Mouse (Mus musculus): Measurements from ENCODE around the gene S1pr4. TPM values are rescaled to one million over a fixed set of nuclear protein-coding genes. Genes with fewer than 3 reads are reported as not detected.
A peak's percentile ranks its signal among the peaks of the same experiment; 100 is the strongest.

S1pr4 gene
- polyA plus RNA-seq, 1 experiment from 2014 or later: 0.24 TPM

DNA sequence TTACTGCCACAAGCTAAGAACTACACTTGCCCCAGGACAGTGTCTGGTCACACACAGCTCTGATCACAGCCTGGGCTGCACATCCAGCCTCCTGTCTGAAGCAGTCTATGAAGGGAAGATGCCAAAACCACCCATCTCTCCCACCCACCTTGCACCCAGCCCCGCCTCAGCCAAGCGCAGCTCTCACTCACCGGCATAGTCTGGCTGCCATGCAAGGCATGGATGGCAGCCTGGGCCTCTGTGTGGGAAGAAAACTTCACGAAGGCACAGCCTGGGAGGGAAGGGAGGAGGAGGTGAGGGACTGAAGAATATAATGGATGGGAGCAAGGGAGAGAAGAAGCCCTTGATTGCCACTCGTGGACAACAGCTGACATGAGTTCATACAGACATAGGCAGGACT lies 30.7 kb downstream of the S1pr4 start:
- Histone ChIP-seq H3K27me3 (ENCODE audit: control insufficient read depth, insufficient read depth, low read length) (peaks cover 90% of the 10 kb centered on the region), H3K9me3 (ENCODE audit: control insufficient read depth, low read length) (no peaks in the 10 kb centered on the region), H3K4me2 (ENCODE audit: low read length) (no peak overlapping the region), H3K4me1 (ENCODE audit: control insufficient read depth in 2 of 2, insufficient read depth in 2 of 2, low read length in 2 of 2) (peaks cover 0 to 1% of the 10 kb centered on the region in 2 experiments; a peak in 3 of 4 replicates), H3K4me3 (ENCODE audit: control insufficient read depth in 1 of 2, insufficient read depth in 1 of 2, low read depth in 1 of 2, low read length in 2 of 2) (no peak overlapping the region), H3K27ac (replicated peaks in 1 of 2; ENCODE audit: control insufficient read depth in 1 of 2, insufficient read depth in 1 of 2, low read depth in 2 of 2, low read length in 2 of 2) (no peak overlapping the region), H3K9ac (ENCODE audit: low read length) (no peak overlapping the region), H3K36me3 (ENCODE audit: control insufficient read depth, insufficient read depth, low read length) (no peaks in the 10 kb centered on the region)
- 73% methylated on average over 5 of the region's 5 CpGs for WGBS
- ATAC-seq (ENCODE audit: insufficient number of reproducible peaks, insufficient read depth, low FRiP score, low read depth): no peak

DNA sequence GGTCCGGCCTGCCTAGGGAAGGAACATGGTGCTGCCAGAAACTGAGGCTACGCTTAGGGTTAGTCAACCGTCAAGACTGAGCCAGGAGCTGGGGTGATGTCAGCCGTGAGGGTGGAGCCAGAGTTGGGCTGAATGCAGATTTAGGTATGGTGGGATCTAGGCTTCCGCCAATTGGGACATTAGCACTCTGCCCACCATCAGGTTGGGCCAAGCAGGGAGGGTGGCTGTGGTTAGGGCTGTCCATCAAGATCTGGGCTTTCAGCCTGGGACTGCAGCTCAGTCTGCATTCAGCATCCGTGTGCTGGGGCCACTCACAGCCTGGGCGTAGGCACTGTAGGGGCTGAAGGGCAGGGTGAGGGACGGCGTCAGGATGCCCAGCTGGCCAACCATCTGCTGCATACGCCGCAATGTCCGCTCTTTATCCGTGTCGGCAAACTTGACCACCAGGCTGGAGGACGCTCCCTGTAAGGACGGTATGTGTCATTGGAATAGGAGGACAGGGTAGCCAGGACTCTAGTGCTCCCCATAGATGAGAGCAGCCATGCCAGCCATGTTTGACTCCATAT lies 32.2 kb downstream of the S1pr4 start:
- no peak overlapping the region for H3K4me3 ChIP-seq (ENCODE audit: control insufficient read depth in 1 of 2, insufficient read depth in 1 of 2, low read depth in 1 of 2, low read length in 2 of 2)
- H3K9me3 ChIP-seq (ENCODE audit: control insufficient read depth, low read length): no peaks in the 10 kb centered on the region
- H3K4me1 ChIP-seq (ENCODE audit: control insufficient read depth in 2 of 2, insufficient read depth in 2 of 2, low read length in 2 of 2): peaks cover 0 to 4% of the 10 kb centered on the region in 2 experiments; a peak in 3 of 4 replicates
- H3K27ac ChIP-seq (replicated peaks in 1 of 2; ENCODE audit: control insufficient read depth in 1 of 2, insufficient read depth in 1 of 2, low read depth in 2 of 2, low read length in 2 of 2): no peak overlapping the region
- H3K9ac ChIP-seq (ENCODE audit: low read length): no peak overlapping the region
- 79% methylated on average over 16 of the region's 16 CpGs for WGBS
- no peak overlapping the region for H3K4me2 ChIP-seq (ENCODE audit: low read length)
- peaks cover 90% of the 10 kb centered on the region for H3K27me3 ChIP-seq (ENCODE audit: control insufficient read depth, insufficient read depth, low read length)
- no peaks in the 10 kb centered on the region for H3K36me3 ChIP-seq (ENCODE audit: control insufficient read depth, insufficient read depth, low read length)
- ATAC-seq (ENCODE audit: insufficient number of reproducible peaks, insufficient read depth, low FRiP score, low read depth): no peak

DNA sequence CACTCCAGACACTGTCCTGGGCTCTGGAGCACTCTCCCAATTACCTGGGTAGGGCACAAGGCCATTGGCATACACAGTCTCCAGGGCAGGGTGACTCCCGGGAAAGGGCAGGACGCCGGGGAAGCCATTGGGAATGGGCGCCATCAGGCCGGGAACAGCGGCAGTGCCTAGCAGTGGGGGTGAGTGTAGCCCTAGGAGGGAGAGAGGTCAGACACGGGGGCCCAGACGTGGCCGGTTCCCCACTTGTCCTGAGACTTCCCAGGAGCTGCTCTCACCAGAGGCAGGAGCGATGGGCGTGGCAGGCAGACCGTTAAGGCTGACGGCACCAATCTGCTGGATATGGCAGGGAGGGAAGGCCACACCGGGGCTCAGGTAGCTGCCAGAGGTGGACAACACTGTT lies 33.1 kb downstream of the S1pr4 start:
- H3K4me2 ChIP-seq (ENCODE audit: low read length): no peak overlapping the region
- H3K36me3 ChIP-seq (ENCODE audit: control insufficient read depth, insufficient read depth, low read length): no peaks in the 10 kb centered on the region
- 50% methylated on average over 14 of the region's 14 CpGs for WGBS
- no peaks in the 10 kb centered on the region for H3K9me3 ChIP-seq (ENCODE audit: control insufficient read depth, low read length)
- no peak overlapping the region for H3K27ac ChIP-seq (replicated peaks in 1 of 2; ENCODE audit: control insufficient read depth in 1 of 2, insufficient read depth in 1 of 2, low read depth in 2 of 2, low read length in 2 of 2)
- H3K9ac ChIP-seq (ENCODE audit: low read length): no peak overlapping the region
- peaks cover 0 to 4% of the 10 kb centered on the region in 2 experiments; a peak in 3 of 4 replicates for H3K4me1 ChIP-seq (ENCODE audit: control insufficient read depth in 2 of 2, insufficient read depth in 2 of 2, low read length in 2 of 2)
- H3K4me3 ChIP-seq (ENCODE audit: control insufficient read depth in 1 of 2, insufficient read depth in 1 of 2, low read depth in 1 of 2, low read length in 2 of 2): no peak overlapping the region
- H3K27me3 ChIP-seq (ENCODE audit: control insufficient read depth, insufficient read depth, low read length): peaks cover 90% of the 10 kb centered on the region
- ATAC-seq (ENCODE audit: insufficient number of reproducible peaks, insufficient read depth, low FRiP score, low read depth): no peak

DNA sequence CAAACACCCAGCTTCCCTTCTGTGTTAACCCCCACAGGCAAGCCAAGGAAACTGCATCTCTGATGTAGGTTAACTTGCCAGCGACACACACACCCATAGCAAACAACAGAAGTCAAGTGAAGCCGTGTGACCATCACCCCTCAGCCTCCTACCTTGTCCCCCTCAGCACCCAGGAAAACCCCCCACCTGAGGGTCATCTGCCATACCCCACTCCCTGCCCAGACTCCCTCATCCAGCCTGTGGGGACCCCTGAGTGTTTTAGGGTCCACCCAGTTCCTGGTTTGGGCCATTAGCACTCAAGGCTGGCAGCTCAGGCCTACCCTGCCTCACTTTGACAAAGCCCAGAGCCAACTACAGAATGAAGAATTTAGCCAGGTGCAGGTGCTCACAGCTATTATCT lies 33.9 kb downstream of the S1pr4 start:
- Histone ChIP-seq H3K27me3 (ENCODE audit: control insufficient read depth, insufficient read depth, low read length) (peaks cover 90% of the 10 kb centered on the region), H3K4me2 (ENCODE audit: low read length) (no peak overlapping the region), H3K4me3 (ENCODE audit: control insufficient read depth in 1 of 2, insufficient read depth in 1 of 2, low read depth in 1 of 2, low read length in 2 of 2) (no peak overlapping the region), H3K4me1 (ENCODE audit: control insufficient read depth in 2 of 2, insufficient read depth in 2 of 2, low read length in 2 of 2) (peaks cover 0 to 4% of the 10 kb centered on the region in 2 experiments; a peak in 3 of 4 replicates), H3K27ac (replicated peaks in 1 of 2; ENCODE audit: control insufficient read depth in 1 of 2, insufficient read depth in 1 of 2, low read depth in 2 of 2, low read length in 2 of 2) (no peak overlapping the region), H3K9ac (ENCODE audit: low read length) (no peak overlapping the region), H3K36me3 (ENCODE audit: control insufficient read depth, insufficient read depth, low read length) (no peaks in the 10 kb centered on the region), H3K9me3 (ENCODE audit: control insufficient read depth, low read length) (no peaks in the 10 kb centered on the region)
- no peak for ATAC-seq (ENCODE audit: insufficient number of reproducible peaks, insufficient read depth, low FRiP score, low read depth)
- 75% methylated on average over 2 of the region's 2 CpGs for WGBS

DNA sequence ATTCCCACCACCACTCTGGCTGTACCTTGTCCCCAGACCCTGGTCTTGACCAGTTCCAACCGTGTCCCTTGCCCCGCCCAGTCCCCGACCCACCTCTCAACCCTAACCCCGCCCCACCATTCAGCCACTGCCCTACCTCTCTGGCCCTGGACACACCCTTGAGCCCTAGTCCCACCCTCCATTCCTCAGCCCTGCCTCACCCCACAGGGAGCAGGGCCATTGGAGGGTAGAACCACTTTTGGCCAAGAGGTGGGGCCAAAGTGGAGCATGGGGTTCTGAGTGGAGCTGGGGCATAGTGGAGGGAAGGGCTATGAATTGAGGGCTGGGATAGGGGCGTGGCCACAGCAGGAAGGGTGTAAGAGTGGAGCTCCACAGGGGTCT lies 34.7 kb downstream of the S1pr4 start:
- H3K27me3 ChIP-seq (ENCODE audit: control insufficient read depth, insufficient read depth, low read length): peaks cover 90% of the 10 kb centered on the region
- no peak overlapping the region for H3K4me3 ChIP-seq (ENCODE audit: control insufficient read depth in 1 of 2, insufficient read depth in 1 of 2, low read depth in 1 of 2, low read length in 2 of 2)
- no peaks in the 10 kb centered on the region for H3K36me3 ChIP-seq (ENCODE audit: control insufficient read depth, insufficient read depth, low read length)
- H3K9me3 ChIP-seq (ENCODE audit: control insufficient read depth, low read length): no peaks in the 10 kb centered on the region
- WGBS: 4% methylated on average over 5 of the region's 5 CpGs
- ATAC-seq (ENCODE audit: insufficient number of reproducible peaks, insufficient read depth, low FRiP score, low read depth): peak; percentile 16; the same call in 1 of the 2 replicates
- H3K4me2 ChIP-seq (ENCODE audit: low read length): no peak overlapping the region
- no peak overlapping the region for H3K27ac ChIP-seq (replicated peaks in 1 of 2; ENCODE audit: control insufficient read depth in 1 of 2, insufficient read depth in 1 of 2, low read depth in 2 of 2, low read length in 2 of 2)
- H3K4me1 ChIP-seq (ENCODE audit: control insufficient read depth in 2 of 2, insufficient read depth in 2 of 2, low read length in 2 of 2): peaks cover 0 to 9% of the 10 kb centered on the region in 2 experiments; a peak in 3 of 4 replicates
- H3K9ac ChIP-seq (ENCODE audit: low read length): no peak overlapping the region

DNA sequence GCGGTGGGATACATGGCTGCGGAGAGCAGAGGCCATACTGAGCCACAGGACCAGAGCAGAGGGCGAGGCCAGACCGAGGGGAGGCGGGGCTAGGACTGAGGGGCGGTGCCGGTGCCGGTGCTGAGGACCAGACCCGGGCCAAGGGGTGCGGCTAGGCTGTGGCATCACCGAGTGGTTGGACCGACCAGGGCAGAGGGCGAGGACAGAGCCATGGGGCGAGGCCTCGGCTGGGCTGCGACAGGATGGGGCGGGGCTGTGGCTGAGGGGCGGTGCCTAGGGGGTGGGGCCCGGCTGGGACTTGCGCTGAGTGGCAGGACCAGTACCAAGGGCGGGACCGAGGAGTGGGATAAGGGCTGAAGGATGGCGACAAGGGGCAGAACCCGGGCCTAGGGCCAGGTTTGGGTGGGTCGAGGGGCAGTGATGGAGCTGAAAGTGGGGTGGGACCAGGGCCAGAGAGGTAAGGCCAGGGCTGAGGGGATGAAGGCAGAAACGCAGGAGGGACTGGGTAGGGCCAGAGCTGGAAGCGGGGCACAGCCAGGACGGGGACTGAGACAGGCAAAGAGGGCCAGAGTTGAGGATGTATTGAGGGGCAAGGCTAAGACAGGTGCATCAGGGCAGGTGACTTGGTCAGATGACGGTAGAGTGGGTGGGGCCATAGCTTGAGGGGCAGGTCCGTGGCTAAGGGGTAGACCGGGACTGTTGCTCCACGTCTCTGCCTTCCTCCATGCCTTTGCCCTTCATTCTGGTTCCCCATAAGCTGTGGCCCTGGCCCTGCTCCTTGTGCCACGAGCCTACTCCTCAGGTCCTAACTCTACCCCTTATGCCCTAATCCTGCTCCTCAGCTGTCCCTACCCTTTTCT lies 35.3 kb downstream of the S1pr4 start:
- H3K36me3 ChIP-seq (ENCODE audit: control insufficient read depth, insufficient read depth, low read length): no peaks in the 10 kb centered on the region
- peak overlapping the region; percentile 49 for H3K4me2 ChIP-seq (ENCODE audit: low read length)
- H3K27ac ChIP-seq (replicated peaks in 1 of 2; ENCODE audit: control insufficient read depth in 1 of 2, insufficient read depth in 1 of 2, low read depth in 2 of 2, low read length in 2 of 2): no peak overlapping the region
- peak overlapping the region; percentile 24 to 25 for H3K4me3 ChIP-seq (ENCODE audit: control insufficient read depth in 1 of 2, insufficient read depth in 1 of 2, low read depth in 1 of 2, low read length in 2 of 2)
- H3K27me3 ChIP-seq (ENCODE audit: control insufficient read depth, insufficient read depth, low read length): peaks cover 94% of the 10 kb centered on the region
- 2% methylated on average over 30 of the region's 33 CpGs for WGBS
- no peaks in the 10 kb centered on the region for H3K9me3 ChIP-seq (ENCODE audit: control insufficient read depth, low read length)
- H3K9ac ChIP-seq (ENCODE audit: low read length): no peak overlapping the region
- H3K4me1 ChIP-seq (ENCODE audit: control insufficient read depth in 2 of 2, insufficient read depth in 2 of 2, low read length in 2 of 2): peaks cover 0 to 10% of the 10 kb centered on the region in 2 experiments; a peak in 3 of 4 replicates
- ATAC-seq (ENCODE audit: insufficient number of reproducible peaks, insufficient read depth, low FRiP score, low read depth): peak; percentile 38; the same call in 1 of the 2 replicates

DNA sequence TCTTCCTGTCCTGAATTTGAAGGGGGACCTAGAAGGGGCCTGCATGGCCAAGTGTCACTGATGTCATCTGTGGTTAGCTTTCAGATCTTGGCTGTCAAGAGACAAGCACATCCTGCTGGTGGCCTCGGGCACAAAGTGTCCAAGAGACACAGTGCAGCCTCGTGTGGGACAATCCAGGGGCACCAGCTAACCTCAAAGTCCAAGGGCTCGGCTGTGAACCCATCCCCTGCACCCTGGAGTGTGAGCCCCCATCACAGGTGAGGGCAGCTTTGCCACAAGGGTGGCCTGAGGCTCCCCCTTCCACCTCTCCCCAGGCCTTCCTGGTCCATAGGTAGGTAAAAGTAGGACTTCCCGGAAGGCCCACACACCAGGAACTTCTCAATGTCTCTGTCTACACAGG lies 36.4 kb downstream of the S1pr4 start:
- no peak for ATAC-seq (ENCODE audit: insufficient number of reproducible peaks, insufficient read depth, low FRiP score, low read depth)
- Histone ChIP-seq H3K27ac (replicated peaks in 1 of 2; ENCODE audit: control insufficient read depth in 1 of 2, insufficient read depth in 1 of 2, low read depth in 2 of 2, low read length in 2 of 2) (no peak overlapping the region), H3K4me2 (ENCODE audit: low read length) (no peak overlapping the region), H3K9me3 (ENCODE audit: control insufficient read depth, low read length) (no peaks in the 10 kb centered on the region), H3K9ac (ENCODE audit: low read length) (no peak overlapping the region), H3K4me3 (ENCODE audit: control insufficient read depth in 1 of 2, insufficient read depth in 1 of 2, low read depth in 1 of 2, low read length in 2 of 2) (no peak overlapping the region), H3K4me1 (ENCODE audit: control insufficient read depth in 2 of 2, insufficient read depth in 2 of 2, low read length in 2 of 2) (peaks cover 0 to 10% of the 10 kb centered on the region in 2 experiments; a peak in 3 of 4 replicates), H3K27me3 (ENCODE audit: control insufficient read depth, insufficient read depth, low read length) (peaks cover 98% of the 10 kb centered on the region), H3K36me3 (ENCODE audit: control insufficient read depth, insufficient read depth, low read length) (no peaks in the 10 kb centered on the region)
- 58% methylated on average over 4 of the region's 4 CpGs for WGBS
